Mouse (Mus musculus): ENCODE results near the gene Olfr221. TPM values are rescaled to one million over a fixed set of nuclear protein-coding genes. Genes with fewer than 3 reads are reported as not detected.
A peak's percentile ranks its signal among the peaks of the same experiment; 100 is the strongest.

The Olfr221 gene
- polyA plus RNA-seq, 2 experiments = not detected

DNA sequence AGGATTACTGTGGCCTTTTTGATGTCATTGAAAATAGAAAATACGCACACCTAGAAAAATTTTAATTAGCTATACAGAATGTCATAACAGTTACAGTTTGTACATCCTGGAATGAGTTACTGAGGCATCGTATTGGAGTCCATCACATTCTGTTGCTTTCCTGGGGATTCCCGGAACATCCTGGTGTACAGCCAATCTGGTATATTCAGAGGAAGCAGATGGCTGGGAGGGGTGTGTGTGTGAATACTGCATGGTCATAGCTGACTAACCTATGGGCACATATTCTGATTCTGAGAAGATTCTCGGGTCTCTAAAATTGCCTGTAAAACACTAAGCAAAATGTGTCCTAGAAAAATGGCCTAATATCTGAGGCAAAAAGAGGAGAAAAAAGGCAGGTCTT is 30.2 kb downstream of the Olfr221 start:
- WGBS = 83% methylated on average over 4 of the region's 4 CpGs
- DNase-seq (ENCODE audit: low spot score) = no peak
- no peak overlapping the region for H3K9ac ChIP-seq (ENCODE audit: low read depth, low read length, severe bottlenecking)
- no peak for TF ChIP-seq POLR2A (IDR thresholded peaks at IDR 0.05; ENCODE audit: borderline replicate concordance, extremely low read depth, insufficient read depth, insufficient read length)
- no peak overlapping the region for H3K4me2 ChIP-seq (replicated peaks; ENCODE audit: low read depth, low read length, severe bottlenecking)
- peaks cover 32% of the 10 kb centered on the region for H3K4me1 ChIP-seq (ENCODE audit: control insufficient read depth, insufficient read depth, low read length)
- peaks cover 16% of the 10 kb centered on the region for H3K36me3 ChIP-seq (ENCODE audit: control insufficient read depth, insufficient read depth, low read length)
- ATAC-seq (ENCODE audit: low FRiP score, low read depth) = no peak
- no peak overlapping the region for H3K27ac ChIP-seq (replicated peaks; ENCODE audit: low read depth, low read length)
- no peaks in the 10 kb centered on the region for H3K9me3 ChIP-seq (ENCODE audit: control insufficient read depth, low read length)
- H3K27me3 ChIP-seq (ENCODE audit: control insufficient read depth, insufficient read depth, low read length) = no peaks in the 10 kb centered on the region
- no peak overlapping the region for H3K4me3 ChIP-seq (replicated peaks; ENCODE audit: low read length)

GRCm38 (mm10) chr14:52011683-52012082 is 30.6 kb downstream of the Olfr221 start:
- Histone ChIP-seq H3K27me3 (ENCODE audit: control insufficient read depth, insufficient read depth, low read length) (no peaks in the 10 kb centered on the region), H3K4me3 (replicated peaks; ENCODE audit: low read length) (no peak overlapping the region), H3K36me3 (ENCODE audit: control insufficient read depth, insufficient read depth, low read length) (peaks cover 20% of the 10 kb centered on the region), H3K9me3 (ENCODE audit: control insufficient read depth, low read length) (no peaks in the 10 kb centered on the region), H3K9ac (ENCODE audit: low read depth, low read length, severe bottlenecking) (no peak overlapping the region), H3K27ac (replicated peaks; ENCODE audit: low read depth, low read length) (no peak overlapping the region), H3K4me2 (replicated peaks; ENCODE audit: low read depth, low read length, severe bottlenecking) (no peak overlapping the region), H3K4me1 (ENCODE audit: control insufficient read depth, insufficient read depth, low read length) (peaks cover 32% of the 10 kb centered on the region)
- ATAC-seq (ENCODE audit: low FRiP score, low read depth) = no peak
- no peak for TF ChIP-seq POLR2A (IDR thresholded peaks at IDR 0.05; ENCODE audit: borderline replicate concordance, extremely low read depth, insufficient read depth, insufficient read length)
- WGBS = 68% methylated on average over 1 of the region's 1 CpGs
- no peak for DNase-seq (ENCODE audit: low spot score)

DNA sequence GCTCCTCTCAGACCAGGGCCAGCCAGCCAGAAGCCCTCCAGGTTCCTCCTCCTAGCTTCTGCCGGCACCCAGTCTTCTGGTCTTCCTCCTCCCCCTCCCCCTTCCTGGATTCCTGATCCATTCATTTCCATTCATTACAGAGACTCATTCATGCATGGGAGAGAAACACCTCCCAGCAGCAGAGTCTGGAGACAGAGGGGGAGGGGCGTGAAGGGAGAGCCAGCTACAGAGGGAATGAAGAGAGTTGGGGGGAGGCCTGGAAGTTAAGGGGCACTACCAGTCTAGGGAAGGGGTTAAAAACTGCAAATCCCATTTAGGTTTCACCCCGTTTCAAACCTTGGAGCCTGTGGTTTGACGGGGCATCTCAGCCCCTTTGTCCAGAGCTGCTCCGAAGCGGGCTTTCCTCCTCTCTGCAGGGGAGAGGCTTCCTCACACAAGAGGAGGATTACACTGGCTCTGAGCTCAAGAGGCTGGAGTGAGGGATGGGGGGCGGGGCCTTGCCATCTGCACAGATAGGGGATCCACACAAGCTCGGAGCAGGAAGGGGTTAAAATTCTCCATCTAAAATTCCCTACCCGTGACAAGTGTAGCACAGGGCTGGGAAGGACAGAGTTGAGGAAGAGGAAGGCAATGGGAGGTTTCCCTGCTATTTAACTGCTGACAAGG is 31.7 kb downstream of the Olfr221 start:
- Histone ChIP-seq H3K4me1 (ENCODE audit: control insufficient read depth, insufficient read depth, low read length) (peaks cover 29% of the 10 kb centered on the region), H3K27me3 (ENCODE audit: control insufficient read depth, insufficient read depth, low read length) (no peaks in the 10 kb centered on the region), H3K27ac (replicated peaks; ENCODE audit: low read depth, low read length) (no peak overlapping the region), H3K4me3 (replicated peaks; ENCODE audit: low read length) (no peak overlapping the region), H3K36me3 (ENCODE audit: control insufficient read depth, insufficient read depth, low read length) (peaks cover 31% of the 10 kb centered on the region), H3K4me2 (replicated peaks; ENCODE audit: low read depth, low read length, severe bottlenecking) (peak overlapping the region; percentile 39), H3K9ac (ENCODE audit: low read depth, low read length, severe bottlenecking) (0 out of 2 replicates have a peak overlapping the region, but pooled peaks have one; percentile 2), H3K9me3 (ENCODE audit: control insufficient read depth, low read length) (no peaks in the 10 kb centered on the region)
- WGBS = 8% methylated on average over 9 of the region's 9 CpGs
- TF ChIP-seq POLR2A (IDR thresholded peaks at IDR 0.05; ENCODE audit: borderline replicate concordance, extremely low read depth, insufficient read depth, insufficient read length) = no peak
- ATAC-seq (ENCODE audit: low FRiP score, low read depth) (peak; percentile 10; the same call in 1 of the 2 replicates), DNase-seq (ENCODE audit: low spot score) (peak; percentile 32)

- no peak overlapping the region for H3K27ac ChIP-seq (replicated peaks; ENCODE audit: low read depth, low read length)
- peaks cover 25% of the 10 kb centered on the region for H3K4me1 ChIP-seq (ENCODE audit: control insufficient read depth, insufficient read depth, low read length)
- H3K4me3 ChIP-seq (replicated peaks; ENCODE audit: low read length) = no peak overlapping the region
- no peaks in the 10 kb centered on the region for H3K9me3 ChIP-seq (ENCODE audit: control insufficient read depth, low read length)
- 67% methylated on average over 6 of the region's 6 CpGs for WGBS
- no peaks in the 10 kb centered on the region for H3K27me3 ChIP-seq (ENCODE audit: control insufficient read depth, insufficient read depth, low read length)
- peaks cover 38% of the 10 kb centered on the region for H3K36me3 ChIP-seq (ENCODE audit: control insufficient read depth, insufficient read depth, low read length)
- H3K9ac ChIP-seq (ENCODE audit: low read depth, low read length, severe bottlenecking) = no peak overlapping the region
- no peak overlapping the region; the same call in 1 of the 2 replicates for H3K4me2 ChIP-seq (replicated peaks; ENCODE audit: low read depth, low read length, severe bottlenecking)
- TF ChIP-seq POLR2A (IDR thresholded peaks at IDR 0.05; ENCODE audit: borderline replicate concordance, extremely low read depth, insufficient read depth, insufficient read length) = no peak
- ATAC-seq (ENCODE audit: low FRiP score, low read depth) (no peak), DNase-seq (ENCODE audit: low spot score) (no peak)
Measured at GRCm38 (mm10) chr14:52009841-52010240, 32.4 kb downstream of the Olfr221 start.

- DNase-seq (ENCODE audit: low spot score) (no peak), ATAC-seq (ENCODE audit: low FRiP score, low read depth) (no peak)
- no peaks in the 10 kb centered on the region for H3K27me3 ChIP-seq (ENCODE audit: control insufficient read depth, insufficient read depth, low read length)
- no peak overlapping the region for H3K9ac ChIP-seq (ENCODE audit: low read depth, low read length, severe bottlenecking)
- TF ChIP-seq POLR2A (IDR thresholded peaks at IDR 0.05; ENCODE audit: borderline replicate concordance, extremely low read depth, insufficient read depth, insufficient read length) = no peak
- H3K4me3 ChIP-seq (replicated peaks; ENCODE audit: low read length) = no peak overlapping the region
- peaks cover 43% of the 10 kb centered on the region for H3K36me3 ChIP-seq (ENCODE audit: control insufficient read depth, insufficient read depth, low read length)
- H3K4me2 ChIP-seq (replicated peaks; ENCODE audit: low read depth, low read length, severe bottlenecking) = peak overlapping the region; percentile 21
- 59% methylated on average over 26 of the region's 26 CpGs for WGBS
- H3K9me3 ChIP-seq (ENCODE audit: control insufficient read depth, low read length) = no peaks in the 10 kb centered on the region
- H3K4me1 ChIP-seq (ENCODE audit: control insufficient read depth, insufficient read depth, low read length) = peaks cover 25% of the 10 kb centered on the region
- H3K27ac ChIP-seq (replicated peaks; ENCODE audit: low read depth, low read length) = no peak overlapping the region
Measured at GRCm38 (mm10) chr14:52009361-52009760, 32.9 kb downstream of the Olfr221 start.
